Mouse (Mus musculus) neural tube, embryonic 11.5 days (tissue): ENCODE measurements around the gene Mpeg1. TPM values are rescaled to one million over a fixed set of nuclear protein-coding genes. Genes with fewer than 3 reads are reported as not detected.

Source experiments
- ATAC-seq: fragments of 200-750 bp; cut with Nextera tagmentation; 2 replicates; pipeline ENCODE4 v1.8.0; 2017; ENCODE audit warnings: moderate number of reproducible peaks, mild to moderate bottlenecking, moderate TSS enrichment, moderate library complexity; ENCODE audit not compliant: insufficient read depth, low FRiP score, low TSS enrichment
- DNase-seq: peaks from one replicate; pipeline ENCODE4 v3.0.0-alpha.2; 2015; ENCODE audit warnings: low spot score
- H3K27ac ChIP-seq: fragments of 300-500 bp; sonication (generic); 2 replicates; pipeline ENCODE4 v1.5.1; 2014; ENCODE audit warnings: low read depth, mild to moderate bottlenecking, low read length
- H3K27me3 ChIP-seq: fragments of 300-500 bp; sonication (generic); 2 replicates; pipeline ENCODE4 v1.6.1; 2014; ENCODE audit warnings: mild to moderate bottlenecking, low read length, mixed read lengths; ENCODE audit not compliant: control insufficient read depth, insufficient read depth
- H3K36me3 ChIP-seq: fragments of 300-500 bp; sonication (generic); 2 replicates; pipeline ENCODE4 v1.6.1; 2014; ENCODE audit warnings: mild to moderate bottlenecking, low read length, moderate library complexity, mixed read lengths; ENCODE audit not compliant: control insufficient read depth, insufficient read depth
- H3K4me1 ChIP-seq: fragments of 300-500 bp; sonication (generic); 2 replicates; pipeline ENCODE4 v1.6.1; 2014; ENCODE audit warnings: low read length, mixed read lengths; ENCODE audit not compliant: control insufficient read depth, insufficient read depth
- H3K4me2 ChIP-seq: fragments of 300-500 bp; sonication (generic); 2 replicates; pipeline ENCODE4 v1.6.1; 2014; ENCODE audit warnings: low read depth, mild to moderate bottlenecking, moderate library complexity
- H3K4me3 ChIP-seq: fragments of 300-500 bp; sonication (generic); 2 replicates; pipeline ENCODE4 v1.5.1; 2014; ENCODE audit warnings: low read depth, low read length
- H3K9ac ChIP-seq: fragments of 300-500 bp; sonication (generic); 2 replicates; pipeline ENCODE4 v1.6.1; 2014; ENCODE audit warnings: mild to moderate bottlenecking, low read length
- H3K9me3 ChIP-seq: fragments of 300-500 bp; sonication (generic); 2 replicates; pipeline ENCODE4 v1.6.1; 2016; ENCODE audit warnings: low read length; ENCODE audit not compliant: control insufficient read depth
- WGBS: fragments of 180-500 bp; shearing (Covaris S2); extraction: QIAGEN DNeasy Blood & Tissue Kit; methylation state at CpG from one replicate; pipeline ENCODE4 v1.1.7; 2014; 5-methylcytosine and 5-hydroxymethylcytosine counted together
- polyA plus RNA-seq: library from polyadenylated mRNA; unstranded; fragments of >200 nt; fragmentation: Nextera tagmentation; extraction: Ambion mirVana; gene quantifications from 2 replicates; pipeline ENCODE4 v1.2.1, GENCODE M21; 2014

Gene Mpeg1
- polyA plus RNA-seq, 1 experiment from 2014 or later = 1.1 TPM

GRCm38 (mm10) chr19:12485631-12486030 lies 25.1 kb downstream of the Mpeg1 start:
- Histone ChIP-seq H3K9me3 (no peaks in the 10 kb centered on the region), H3K4me3 (no peak overlapping the region), H3K9ac (no peak overlapping the region), H3K4me2 (no peak overlapping the region), H3K4me1 (peaks cover 13% of the 10 kb centered on the region), H3K27me3 (no peaks in the 10 kb centered on the region), H3K27ac (no peak overlapping the region), H3K36me3 (peaks cover 3% of the 10 kb centered on the region; the same call in 1 of the 2 replicates)
- ATAC-seq (no peak), DNase-seq (no peak)
- WGBS = 70% methylated on average over 3 of the region's 3 CpGs

- H3K36me3 ChIP-seq = peaks cover 6% of the 10 kb centered on the region
- no peak overlapping the region for H3K27ac ChIP-seq
Observed at GRCm38 (mm10) chr19:12486875-12487274, 26.3 kb downstream of the Mpeg1 start.

DNA sequence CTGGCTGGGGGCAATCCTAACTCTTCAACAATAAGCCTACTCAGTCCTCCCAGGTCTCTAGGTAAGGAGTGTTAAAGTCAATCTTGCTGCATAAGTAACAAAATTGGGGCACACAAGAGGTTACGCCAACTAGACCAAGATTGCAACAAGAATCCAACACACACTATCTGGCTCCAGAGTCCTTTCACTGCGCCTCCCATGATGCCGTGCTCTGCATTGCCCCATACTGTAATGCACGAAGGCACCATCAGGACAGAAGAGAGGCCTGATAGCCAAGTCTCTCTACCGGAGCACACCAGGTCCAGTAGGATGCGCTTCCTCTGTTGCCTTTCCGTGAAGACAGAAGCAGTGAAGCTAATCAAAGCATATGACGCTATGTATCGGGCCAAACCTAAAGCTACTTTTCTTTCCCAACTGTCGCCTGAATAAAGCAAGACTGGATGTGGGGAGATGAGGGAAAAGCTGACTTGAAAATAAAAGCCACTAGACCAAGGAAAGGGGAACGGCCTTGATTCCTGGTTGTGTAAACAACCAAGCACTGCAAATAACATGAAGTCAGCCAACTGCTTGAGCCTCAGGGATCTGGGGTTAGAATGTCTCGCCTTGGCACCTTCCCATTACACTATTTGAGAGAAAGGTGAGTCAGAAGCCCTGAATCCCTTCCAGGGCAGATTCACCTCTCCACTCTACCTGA lies 27.1 kb downstream of the Mpeg1 start:
- Histone ChIP-seq H3K27me3 (no peaks in the 10 kb centered on the region), H3K4me2 (peak overlapping the region; percentile 18), H3K27ac (peak overlapping the region; percentile 74), H3K4me1 (peaks cover 25% of the 10 kb centered on the region), H3K9ac (peak overlapping the region; percentile 20; the same call in 1 of the 2 replicates), H3K36me3 (peaks cover 7% of the 10 kb centered on the region), H3K9me3 (no peaks in the 10 kb centered on the region), H3K4me3 (no peak overlapping the region)
- WGBS = 88% methylated on average over 12 of the region's 12 CpGs
- no peak for DNase-seq
- ATAC-seq = no peak

More at GRCm38 (mm10) chr19:12486875-12487274, 26.3 kb downstream of the Mpeg1 start:
- DNase-seq = no peak
- H3K4me2 ChIP-seq = no peak overlapping the region
- no peak overlapping the region for H3K4me3 ChIP-seq
- no peaks in the 10 kb centered on the region for H3K27me3 ChIP-seq
- H3K9me3 ChIP-seq = no peaks in the 10 kb centered on the region
- peaks cover 18% of the 10 kb centered on the region for H3K4me1 ChIP-seq
- no peak overlapping the region for H3K9ac ChIP-seq
- ATAC-seq = no peak
- WGBS = 84% methylated on average over 6 of the region's 6 CpGs

GRCm38 (mm10) chr19:12488205-12488966 lies 27.8 kb downstream of the Mpeg1 start:
- H3K4me3 ChIP-seq = no peak overlapping the region
- H3K9ac ChIP-seq = peak overlapping the region; percentile 20
- peaks cover 7% of the 10 kb centered on the region for H3K36me3 ChIP-seq
- ATAC-seq (peak; percentile 6; the same call in 1 of the 2 replicates), DNase-seq (peak; percentile 52)
- peak overlapping the region; percentile 74 for H3K27ac ChIP-seq
- peak overlapping the region; percentile 18 for H3K4me2 ChIP-seq
- 21% methylated on average over 9 of the region's 9 CpGs for WGBS
- no peaks in the 10 kb centered on the region for H3K9me3 ChIP-seq
- peaks cover 28% of the 10 kb centered on the region for H3K4me1 ChIP-seq
- H3K27me3 ChIP-seq = no peaks in the 10 kb centered on the region

- H3K9ac ChIP-seq = peak overlapping the region; percentile 20
- no peak overlapping the region for H3K4me3 ChIP-seq
- ATAC-seq = peak; percentile 85
Observed at GRCm38 (mm10) chr19:12488969-12489674, 28.5 kb downstream of the Mpeg1 start.

GRCm38 (mm10) chr19:12489675-12490570 lies 29.3 kb downstream of the Mpeg1 start:
- H3K36me3 ChIP-seq = peaks cover 6% of the 10 kb centered on the region
- DNase-seq (peak; percentile 67), ATAC-seq (peak; percentile 62)
- peak overlapping the region; percentile 74 for H3K27ac ChIP-seq
- peaks cover 28% of the 10 kb centered on the region for H3K4me1 ChIP-seq
- peak overlapping the region; percentile 22 for H3K4me2 ChIP-seq
- H3K9ac ChIP-seq = peak overlapping the region; percentile 5
- H3K9me3 ChIP-seq = no peaks in the 10 kb centered on the region
- 32% methylated on average over 11 of the region's 11 CpGs for WGBS
- H3K4me3 ChIP-seq = no peak overlapping the region
- H3K27me3 ChIP-seq = no peaks in the 10 kb centered on the region

More at GRCm38 (mm10) chr19:12488969-12489674, 28.5 kb downstream of the Mpeg1 start:
- Histone ChIP-seq H3K27me3 (no peaks in the 10 kb centered on the region), H3K4me2 (peak overlapping the region; percentile 22), H3K36me3 (peaks cover 7% of the 10 kb centered on the region), H3K4me1 (peaks cover 28% of the 10 kb centered on the region), H3K27ac (peak overlapping the region; percentile 74), H3K9me3 (no peaks in the 10 kb centered on the region)
- 14% methylated on average over 8 of the region's 8 CpGs for WGBS
- peak; percentile 80 for DNase-seq

DNA sequence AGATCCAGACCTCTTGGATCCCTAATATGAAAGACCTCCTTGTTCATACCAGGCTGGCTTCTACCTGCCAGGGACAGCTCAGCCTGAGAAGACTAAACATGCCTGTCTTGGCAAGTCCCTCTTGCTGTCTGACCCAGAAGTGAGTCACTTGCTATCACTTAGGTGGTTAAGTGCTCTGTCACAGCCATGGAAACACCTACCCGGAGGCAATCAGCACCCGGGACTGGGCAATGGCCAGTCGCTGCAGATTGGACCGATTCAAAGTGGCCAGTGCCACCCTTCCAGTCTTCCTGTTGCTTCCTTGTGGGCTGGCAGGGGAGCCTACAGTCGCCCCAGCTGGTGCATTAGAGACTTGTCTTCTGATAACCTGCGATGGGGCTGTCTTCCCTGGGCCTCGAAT lies 31.1 kb downstream of the Mpeg1 start:
- peaks cover 4% of the 10 kb centered on the region for H3K36me3 ChIP-seq
- peak overlapping the region; percentile 74 for H3K27ac ChIP-seq
- H3K4me3 ChIP-seq = no peak overlapping the region
- no peaks in the 10 kb centered on the region for H3K9me3 ChIP-seq
- ATAC-seq (no peak), DNase-seq (no peak)
- H3K4me2 ChIP-seq = no peak overlapping the region
- no peak overlapping the region for H3K9ac ChIP-seq
- no peaks in the 10 kb centered on the region for H3K27me3 ChIP-seq
- 91% methylated on average over 7 of the region's 7 CpGs for WGBS
- peaks cover 40% of the 10 kb centered on the region for H3K4me1 ChIP-seq
